Mouse (Mus musculus) macrophage (primary cell): ENCODE measurements around the gene Pi4kb. TPM values are rescaled to one million over a fixed set of nuclear protein-coding genes. Genes with fewer than 3 reads are reported as not detected.
"Not testable (repeated sequence)": the region's sequence is repeated elsewhere in the genome, so short reads cannot be mapped to it uniquely, and the experiment has no call there.

ENCODE experiments used
- H3K27ac ChIP-seq: fragments of 350-480 bp; formaldehyde crosslinking; 2 replicates; pipeline ENCODE4 v1.9.0; 2021
- H3K36me3 ChIP-seq: fragments of 350-480 bp; formaldehyde crosslinking; 2 replicates; pipeline ENCODE4 v1.9.0; 2021; ENCODE audit errors: inconsistent target
- H3K4me3 ChIP-seq: fragments of 350-480 bp; formaldehyde crosslinking; 2 replicates; pipeline ENCODE4 v1.9.0; 2021; ENCODE audit errors: inconsistent target
- H3K79me2 ChIP-seq: fragments of 350-480 bp; formaldehyde crosslinking; 2 replicates; pipeline ENCODE4 v1.9.0; 2021; ENCODE audit errors: inconsistent target
- WGBS: methylation state at CpG from one replicate; pipeline ENCODE4 v1.1.7; 2026; ENCODE audit warnings: inconsistent platforms; ENCODE audit not compliant: missing documents; 5-methylcytosine and 5-hydroxymethylcytosine counted together
- polyA plus RNA-seq: library from polyadenylated mRNA; stranded (reverse); fragments of 250-400 nt; gene quantifications from 3 replicates; pipeline ENCODE4 v1.2.4, GENCODE M21; 2018; ENCODE audit warnings: inconsistent platforms

The Pi4kb gene
- polyA plus RNA-seq, 1 experiment from 2014 or later, result 61.5 TPM

DNA sequence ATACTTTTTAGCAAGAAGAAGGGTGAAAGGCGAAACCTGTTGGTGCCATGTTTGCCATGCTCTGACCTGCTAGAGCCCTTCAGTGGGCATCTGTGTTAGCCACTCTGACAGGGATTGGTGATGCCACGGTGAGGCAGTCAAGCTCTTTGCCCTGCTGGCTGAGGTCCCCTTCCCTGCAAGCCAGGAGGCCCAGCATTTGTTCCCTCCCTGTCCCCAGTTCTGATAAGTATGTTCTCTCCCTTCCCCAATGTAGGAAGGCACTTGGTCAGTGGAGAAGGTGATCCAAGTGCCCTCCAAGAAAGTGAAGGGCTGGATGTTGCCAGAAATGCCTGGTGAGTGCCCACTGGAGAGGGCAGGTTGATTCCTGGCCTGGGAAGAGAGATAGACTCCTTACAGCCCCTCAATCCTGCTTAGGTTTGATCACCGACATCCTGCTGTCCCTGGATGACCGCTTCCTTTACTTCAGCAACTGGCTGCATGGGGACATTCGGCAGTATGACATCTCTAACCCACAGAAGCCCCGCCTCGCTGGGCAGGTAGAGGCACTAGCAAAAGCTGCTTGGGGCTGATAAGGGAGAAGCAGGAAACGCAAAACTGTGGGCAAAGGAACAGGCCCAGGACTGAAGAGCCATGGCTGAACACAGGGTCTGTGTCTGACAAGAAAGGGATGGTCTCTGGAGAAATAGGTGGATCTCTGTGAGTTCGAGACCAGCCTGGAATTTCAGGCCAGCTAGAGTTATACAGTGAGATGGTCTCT lies 32.1 kb upstream of the Pi4kb start:
- WGBS, result 51% methylated on average over 2 of the region's 9 CpGs
- H3K4me3 ChIP-seq, H3K27ac ChIP-seq, H3K79me2 ChIP-seq, H3K36me3 ChIP-seq: not testable (repeated sequence)

DNA sequence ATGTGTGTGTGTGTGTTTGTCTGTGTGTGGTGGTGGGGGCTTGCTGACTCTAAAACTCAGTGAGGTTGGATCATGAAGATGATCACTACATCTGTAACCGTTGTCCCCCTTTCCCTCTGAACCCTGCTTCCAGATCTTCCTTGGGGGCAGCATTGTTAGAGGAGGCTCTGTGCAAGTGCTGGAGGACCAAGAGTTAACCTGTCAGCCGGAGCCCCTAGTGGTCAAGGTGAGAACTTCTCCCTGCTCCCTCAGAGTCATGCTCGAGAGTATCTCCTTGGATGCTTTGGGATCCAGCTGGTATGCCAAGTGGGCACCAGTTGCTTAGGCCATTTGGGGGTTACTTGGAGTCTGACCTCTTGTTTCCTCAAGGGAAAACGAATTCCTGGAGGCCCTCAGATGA lies 30.8 kb upstream of the Pi4kb start:
- not testable (repeated sequence) for H3K27ac ChIP-seq, H3K79me2 ChIP-seq, H3K4me3 ChIP-seq, H3K36me3 ChIP-seq
- WGBS, result 52% methylated on average over 3 of the region's 4 CpGs

GRCm38 (mm10) chr3:94948066-94948614 lies 26.4 kb upstream of the Pi4kb start:
- WGBS, result 86% methylated on average over 3 of the region's 3 CpGs
- Histone ChIP-seq H3K4me3 (no peak overlapping the region), H3K79me2 (no peaks in the 10 kb centered on the region), H3K36me3 (no peaks in the 10 kb centered on the region), H3K27ac (no peak overlapping the region)

GRCm38 (mm10) chr3:94949645-94950044 lies 24.9 kb upstream of the Pi4kb start:
- WGBS, result 3% methylated on average over 3 of the region's 3 CpGs
- no peaks in the 10 kb centered on the region for H3K79me2 ChIP-seq
- H3K4me3 ChIP-seq, result no peak overlapping the region
- no peaks in the 10 kb centered on the region for H3K36me3 ChIP-seq
- H3K27ac ChIP-seq, result 0 out of 2 replicates have a peak overlapping the region, but pooled peaks have one; percentile 21

DNA sequence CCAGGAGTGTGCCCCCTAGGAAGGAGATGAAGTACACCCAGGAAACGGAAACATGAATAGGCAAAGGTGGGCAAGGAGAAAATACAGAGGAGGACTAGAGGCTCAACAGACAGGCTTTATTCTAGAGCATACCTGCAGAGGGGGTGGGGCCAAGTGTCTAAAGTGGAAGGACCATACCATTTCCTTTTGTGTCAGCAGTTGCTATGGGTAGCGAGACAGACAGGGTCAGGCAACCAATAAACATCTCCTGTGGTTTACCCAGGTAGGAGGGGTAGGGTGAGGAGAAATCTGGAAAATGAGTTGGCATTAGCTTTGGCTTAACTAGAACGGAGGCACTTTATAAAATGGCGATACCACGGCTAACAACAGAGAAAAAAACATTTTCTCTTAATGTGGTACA lies 21.7 kb upstream of the Pi4kb start:
- H3K27ac ChIP-seq, result no peak overlapping the region; the same call in 1 of the 2 replicates
- no peaks in the 10 kb centered on the region for H3K79me2 ChIP-seq
- WGBS, result 63% methylated on average over 5 of the region's 5 CpGs
- H3K4me3 ChIP-seq, result peak overlapping the region; percentile 67; the same call in 1 of the 2 replicates
- H3K36me3 ChIP-seq, result peaks cover 19% of the 10 kb centered on the region

DNA sequence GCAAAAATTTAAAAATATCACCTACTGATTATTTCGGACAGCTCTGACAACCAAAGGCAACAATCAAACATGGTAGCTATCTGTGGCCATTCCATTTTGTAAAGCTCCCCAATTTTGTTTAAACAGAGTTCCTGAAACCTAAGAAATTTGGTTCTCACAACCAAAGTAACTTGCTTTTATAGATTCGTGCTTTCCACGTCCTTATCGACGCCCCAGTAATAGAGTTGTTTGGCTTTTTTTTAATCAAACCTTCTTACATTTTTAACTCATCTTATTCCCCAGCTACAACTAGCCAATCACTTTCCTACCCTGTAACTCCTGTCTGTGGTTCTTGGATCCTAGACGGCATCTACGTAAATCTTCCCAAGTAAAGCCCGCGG lies 21.2 kb upstream of the Pi4kb start:
- 6% methylated on average over 9 of the region's 9 CpGs for WGBS
- H3K4me3 ChIP-seq, result peak overlapping the region; percentile 67
- no peaks in the 10 kb centered on the region for H3K79me2 ChIP-seq
- peak overlapping the region; percentile 71 for H3K27ac ChIP-seq
- H3K36me3 ChIP-seq, result peaks cover 24% of the 10 kb centered on the region

GRCm38 (mm10) chr3:94953764-94954616 lies 20.5 kb upstream of the Pi4kb start, which contains the start of gene Rfx5:
Gene Rfx5, plus strand, starts transcription at chr3:94954075.
- H3K79me2 ChIP-seq, result no peaks in the 10 kb centered on the region
- WGBS, result under 1% methylated on average over 42 of the region's 50 CpGs
- H3K27ac ChIP-seq, result peak within 1 kb of the TSS; percentile 71
- H3K4me3 ChIP-seq, result peak within 1 kb of the TSS; percentile 67
- H3K36me3 ChIP-seq, result peaks cover 24% of the 10 kb centered on the region

DNA sequence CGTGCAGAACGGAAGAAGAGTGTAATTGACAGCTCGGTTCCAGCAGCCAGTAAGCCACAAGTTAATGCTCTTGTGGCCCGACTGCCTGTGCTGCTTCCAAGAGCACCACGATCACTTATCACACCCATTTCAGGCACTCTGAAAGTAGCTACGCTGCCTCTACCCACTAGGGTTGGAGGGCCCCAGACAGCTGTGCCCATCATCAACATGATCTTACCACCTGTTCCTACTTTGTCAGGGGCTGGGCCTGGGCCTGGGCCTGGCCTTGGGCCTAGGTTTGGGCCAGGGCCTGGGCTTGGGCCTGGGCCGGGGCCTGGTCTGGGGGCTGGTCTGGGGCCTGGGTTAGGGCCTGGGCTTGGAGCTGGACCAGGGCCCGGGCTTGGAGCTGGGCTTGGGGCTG lies 16.2 kb upstream of the Pi4kb start:
- H3K79me2 ChIP-seq, result no peaks in the 10 kb centered on the region
- H3K36me3 ChIP-seq, result peaks cover 24% of the 10 kb centered on the region
- 92% methylated on average over 8 of the region's 8 CpGs for WGBS
- H3K27ac ChIP-seq, result no peak overlapping the region
- no peak overlapping the region for H3K4me3 ChIP-seq

GRCm38 (mm10) chr3:94959871-94960270 lies 14.7 kb upstream of the Pi4kb start:
- no peaks in the 10 kb centered on the region for H3K79me2 ChIP-seq
- H3K27ac ChIP-seq, result no peak overlapping the region
- H3K36me3 ChIP-seq, result peaks cover 24% of the 10 kb centered on the region
- no peak overlapping the region for H3K4me3 ChIP-seq
- WGBS, result 83% methylated on average over 8 of the region's 8 CpGs

- no peak overlapping the region for H3K27ac ChIP-seq
- WGBS, result 94% methylated on average over 5 of the region's 5 CpGs
- H3K36me3 ChIP-seq, result peaks cover 24% of the 10 kb centered on the region
- H3K4me3 ChIP-seq, result no peak overlapping the region
- no peaks in the 10 kb centered on the region for H3K79me2 ChIP-seq
Observed at GRCm38 (mm10) chr3:94960322-94960721, 14.2 kb upstream of the Pi4kb start.

DNA sequence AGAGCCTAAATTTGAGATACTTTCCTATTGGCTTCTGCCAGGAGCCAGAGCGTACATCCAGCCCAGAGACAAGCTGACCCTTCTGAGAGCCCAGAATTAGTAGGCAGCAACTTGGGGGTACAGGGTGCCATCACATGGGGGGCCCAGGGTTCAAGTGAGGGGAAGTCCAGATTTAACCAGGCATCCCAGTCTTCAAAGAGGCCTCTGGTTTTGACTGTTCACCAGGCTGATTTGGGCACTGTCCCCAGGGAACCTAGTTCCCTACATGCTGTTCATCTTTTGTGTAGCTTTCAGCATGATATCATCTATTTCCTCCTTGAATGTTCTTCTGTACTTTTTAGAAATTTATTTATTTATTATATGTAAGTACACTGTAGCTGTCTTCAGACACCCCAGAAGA lies 9.5 kb upstream of the Pi4kb start:
- no peak overlapping the region for H3K4me3 ChIP-seq
- H3K79me2 ChIP-seq, result no peaks in the 10 kb centered on the region
- no peaks in the 10 kb centered on the region for H3K36me3 ChIP-seq
- 100% methylated on average over 1 of the region's 1 CpGs for WGBS
- H3K27ac ChIP-seq, result no peak overlapping the region

GRCm38 (mm10) chr3:94965878-94966277 lies 8.7 kb upstream of the Pi4kb start:
- Histone ChIP-seq H3K27ac (no peak overlapping the region), H3K36me3 (no peaks in the 10 kb centered on the region), H3K79me2 (no peaks in the 10 kb centered on the region), H3K4me3 (no peak overlapping the region)
- WGBS, result 57% methylated on average over 1 of the region's 1 CpGs

GRCm38 (mm10) chr3:94972552-94972951 lies 2.0 kb upstream of the Pi4kb start:
- H3K4me3 ChIP-seq, result no peak overlapping the region
- no peak overlapping the region for H3K27ac ChIP-seq
- no peaks in the 10 kb centered on the region for H3K36me3 ChIP-seq
- 92% methylated on average over 3 of the region's 3 CpGs for WGBS
- H3K79me2 ChIP-seq, result peaks cover 27% of the 10 kb centered on the region

- Histone ChIP-seq H3K4me3 (no peak overlapping the region), H3K27ac (no peak overlapping the region), H3K36me3 (no peaks in the 10 kb centered on the region), H3K79me2 (peaks cover 37% of the 10 kb centered on the region)
- WGBS, result 89% methylated on average over 3 of the region's 5 CpGs
Observed at GRCm38 (mm10) chr3:94973620-94974019, 911 bp upstream of the Pi4kb start.

DNA sequence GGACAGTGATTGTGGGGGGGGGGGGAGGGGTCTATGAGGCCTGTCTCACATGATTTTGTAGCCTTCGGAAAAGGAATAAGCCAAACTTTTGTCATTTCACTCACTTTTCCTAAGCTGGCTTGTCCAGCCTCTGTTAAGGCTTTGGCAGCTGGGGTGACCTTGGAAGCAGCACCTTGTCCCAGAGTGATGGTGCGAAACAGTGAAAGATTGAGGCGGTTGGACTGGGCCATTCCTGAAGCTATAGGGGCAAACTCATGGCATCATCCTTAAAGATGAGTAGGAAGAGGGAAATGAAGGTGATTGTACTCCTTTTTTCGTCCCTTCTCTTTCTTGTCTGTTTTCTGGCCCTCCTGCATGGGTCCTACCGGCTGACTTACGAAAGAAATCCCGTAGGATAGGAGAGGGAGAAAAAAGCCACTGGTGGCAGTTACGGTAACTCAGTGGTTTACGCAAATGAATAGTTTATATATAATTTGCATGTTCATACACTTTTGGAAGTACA lies 454 bp upstream of the Pi4kb start:
- WGBS, result 30% methylated on average over 9 of the region's 9 CpGs
- Histone ChIP-seq H3K4me3 (peak overlapping the region; percentile 76), H3K79me2 (peaks cover 42% of the 10 kb centered on the region), H3K36me3 (no peaks in the 10 kb centered on the region), H3K27ac (peak overlapping the region; percentile 83)
